Mouse (Mus musculus): Measurements from ENCODE around the gene Dpysl4. TPM values are rescaled to one million over a fixed set of nuclear protein-coding genes. Genes with fewer than 3 reads are reported as not detected.

Dpysl4 gene
- polyA plus RNA-seq, 1 experiment from 2014 or later: 5.4 TPM

GRCm38 (mm10) chr7:139101286-139101804 is 15.5 kb downstream of the Dpysl4 start:
- no peaks in the 10 kb centered on the region for H3K27me3 ChIP-seq
- no peak overlapping the region for H3K27ac ChIP-seq
- H3K36me3 ChIP-seq: no peaks in the 10 kb centered on the region
- WGBS: 79% methylated on average over 10 of the region's 10 CpGs
- H3K4me1 ChIP-seq: no peaks in the 10 kb centered on the region
- ATAC-seq (ENCODE audit: borderline replicate concordance, extremely low read depth, low FRiP score, low TSS enrichment): no peak
- H3K9me3 ChIP-seq: no peaks in the 10 kb centered on the region
- H3K9ac ChIP-seq: no peak overlapping the region
- H3K4me2 ChIP-seq: no peak overlapping the region
- no peak overlapping the region for H3K4me3 ChIP-seq

DNA sequence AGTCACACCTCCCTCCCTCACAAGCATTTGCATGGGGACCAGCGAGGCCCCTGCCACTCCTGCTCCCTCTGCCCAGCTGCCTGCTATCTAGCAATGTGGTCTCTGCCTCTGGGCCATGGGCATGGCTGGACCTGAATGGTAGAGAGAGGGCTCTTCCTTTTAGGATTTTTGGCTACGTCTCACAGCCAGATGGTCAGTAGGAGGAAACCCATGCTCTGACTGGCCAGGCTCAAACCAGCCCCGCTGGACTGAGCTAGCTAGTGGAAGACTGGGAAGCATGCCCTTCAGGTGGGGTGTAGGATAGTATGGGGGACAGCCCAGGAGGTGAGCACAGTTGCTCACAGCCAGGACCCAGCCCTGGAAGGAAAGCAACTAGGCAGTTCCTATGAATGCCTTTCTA is 16.0 kb downstream of the Dpysl4 start:
- H3K36me3 ChIP-seq: no peaks in the 10 kb centered on the region
- WGBS: 77% methylated on average over 3 of the region's 3 CpGs
- no peak overlapping the region for H3K27ac ChIP-seq
- no peaks in the 10 kb centered on the region for H3K27me3 ChIP-seq
- no peak for ATAC-seq (ENCODE audit: borderline replicate concordance, extremely low read depth, low FRiP score, low TSS enrichment)
- H3K9me3 ChIP-seq: no peaks in the 10 kb centered on the region
- H3K4me1 ChIP-seq: no peaks in the 10 kb centered on the region
- H3K9ac ChIP-seq: no peak overlapping the region
- H3K4me3 ChIP-seq: no peak overlapping the region
- H3K4me2 ChIP-seq: no peak overlapping the region

DNA sequence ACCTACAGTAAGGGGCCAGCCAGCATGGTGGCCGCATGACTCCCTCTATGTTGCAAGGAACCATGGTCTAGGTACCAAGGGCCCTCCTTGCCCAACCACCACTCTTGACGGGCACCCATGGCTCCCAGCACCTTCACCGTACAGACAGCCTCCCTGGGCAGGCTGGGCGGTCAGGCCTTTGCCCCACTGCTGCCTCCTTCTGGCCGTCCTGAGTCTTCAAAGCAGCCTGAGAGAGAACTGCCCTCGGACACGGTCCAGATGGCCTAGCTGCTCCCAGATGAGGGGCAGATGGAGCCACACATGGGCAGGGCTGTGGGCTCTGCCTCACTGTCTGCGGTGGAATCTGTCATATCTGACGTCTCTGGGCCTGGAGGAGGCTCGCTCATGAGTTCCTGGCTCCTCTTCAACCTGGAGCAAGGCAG is 18.2 kb downstream of the Dpysl4 start:
- no peaks in the 10 kb centered on the region for H3K36me3 ChIP-seq
- H3K9me3 ChIP-seq: no peaks in the 10 kb centered on the region
- WGBS: 51% methylated on average over 10 of the region's 10 CpGs
- H3K4me3 ChIP-seq: no peak overlapping the region
- H3K4me1 ChIP-seq: no peaks in the 10 kb centered on the region
- H3K27me3 ChIP-seq: no peaks in the 10 kb centered on the region
- H3K9ac ChIP-seq: no peak overlapping the region
- no peak overlapping the region for H3K27ac ChIP-seq
- ATAC-seq (ENCODE audit: borderline replicate concordance, extremely low read depth, low FRiP score, low TSS enrichment): no peak
- H3K4me2 ChIP-seq: no peak overlapping the region

GRCm38 (mm10) chr7:139105076-139105475 is 19.3 kb downstream of the Dpysl4 start:
- Histone ChIP-seq H3K9me3 (no peaks in the 10 kb centered on the region), H3K4me2 (no peak overlapping the region)
- 76% methylated on average over 5 of the region's 5 CpGs for WGBS

DNA sequence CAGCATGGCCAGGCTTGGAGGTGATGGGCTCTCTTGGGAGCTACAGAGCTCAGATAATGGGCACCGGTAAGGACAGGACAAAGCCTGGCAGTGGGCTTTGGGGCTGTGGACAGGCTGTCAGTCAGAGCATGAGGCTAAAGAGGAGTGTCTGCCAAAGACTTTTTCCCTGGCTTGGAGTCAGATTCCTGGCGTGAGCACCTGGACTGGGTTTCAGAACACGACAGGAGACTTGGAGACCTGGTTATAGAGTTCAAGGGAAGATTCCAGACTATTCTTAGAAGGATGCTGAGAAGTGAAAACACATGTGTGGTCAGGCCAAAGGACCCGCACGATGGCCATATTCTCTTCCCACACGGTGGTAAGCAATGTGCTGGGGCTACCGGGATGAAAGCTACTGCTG is 19.9 kb downstream of the Dpysl4 start:
- no peak overlapping the region for H3K4me2 ChIP-seq
- no peaks in the 10 kb centered on the region for H3K9me3 ChIP-seq
- H3K36me3 ChIP-seq: no peaks in the 10 kb centered on the region
- no peak for ATAC-seq (ENCODE audit: borderline replicate concordance, extremely low read depth, low FRiP score, low TSS enrichment)
- no peak overlapping the region for H3K9ac ChIP-seq
- no peaks in the 10 kb centered on the region for H3K4me1 ChIP-seq
- 80% methylated on average over 7 of the region's 7 CpGs for WGBS
- no peaks in the 10 kb centered on the region for H3K27me3 ChIP-seq
- no peak overlapping the region for H3K27ac ChIP-seq
- H3K4me3 ChIP-seq: no peak overlapping the region

More at GRCm38 (mm10) chr7:139105076-139105475, 19.3 kb downstream of the Dpysl4 start:
- Histone ChIP-seq H3K4me1 (no peaks in the 10 kb centered on the region), H3K4me3 (no peak overlapping the region), H3K27me3 (no peaks in the 10 kb centered on the region), H3K9ac (no peak overlapping the region), H3K27ac (no peak overlapping the region), H3K36me3 (no peaks in the 10 kb centered on the region)
- ATAC-seq (ENCODE audit: borderline replicate concordance, extremely low read depth, low FRiP score, low TSS enrichment): no peak

DNA sequence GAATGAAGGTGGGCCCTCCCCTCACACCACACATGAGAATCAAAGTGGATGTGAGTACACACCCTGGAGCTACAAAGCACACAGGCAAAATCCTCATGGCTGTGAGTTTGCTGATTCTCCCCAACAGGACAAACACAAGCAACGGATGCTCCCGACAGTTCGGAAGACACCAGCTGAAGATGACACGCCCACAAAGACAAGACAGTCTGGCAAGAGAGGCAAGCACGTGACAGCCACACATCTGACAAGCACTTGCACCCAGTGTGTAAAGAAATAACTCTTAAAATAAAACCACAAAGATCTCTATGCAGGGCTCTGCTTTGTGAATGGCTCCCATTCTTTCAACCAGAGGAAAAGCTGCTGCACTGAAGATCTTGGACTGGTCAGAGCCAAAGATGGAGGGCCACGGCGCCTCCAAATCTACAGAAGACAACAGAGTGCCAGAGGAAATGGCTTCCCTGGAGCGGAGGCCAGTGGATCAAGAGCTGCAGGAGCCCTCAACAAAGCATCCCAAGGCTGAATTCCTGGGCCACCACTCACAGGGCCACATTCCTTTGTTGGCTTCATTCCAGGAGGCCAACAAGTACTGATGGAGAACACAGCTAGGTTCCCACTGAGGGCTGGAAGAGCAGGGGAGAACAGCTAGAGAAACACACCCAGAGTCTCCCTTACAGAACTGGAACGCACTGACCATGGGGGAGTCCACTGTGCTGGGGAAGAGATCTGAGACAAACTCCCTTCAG is 22.3 kb downstream of the Dpysl4 start:
- Histone ChIP-seq H3K27me3 (no peaks in the 10 kb centered on the region), H3K9me3 (no peaks in the 10 kb centered on the region), H3K27ac (no peak overlapping the region), H3K4me3 (no peak overlapping the region), H3K4me1 (no peaks in the 10 kb centered on the region), H3K4me2 (no peak overlapping the region), H3K9ac (no peak overlapping the region), H3K36me3 (no peaks in the 10 kb centered on the region)
- ATAC-seq (ENCODE audit: borderline replicate concordance, extremely low read depth, low FRiP score, low TSS enrichment): no peak
- 67% methylated on average over 9 of the region's 9 CpGs for WGBS

- H3K27me3 ChIP-seq: no peaks in the 10 kb centered on the region
- no peaks in the 10 kb centered on the region for H3K9me3 ChIP-seq
- H3K4me3 ChIP-seq: no peak overlapping the region
- no peak for ATAC-seq (ENCODE audit: borderline replicate concordance, extremely low read depth, low FRiP score, low TSS enrichment)
- H3K36me3 ChIP-seq: no peaks in the 10 kb centered on the region
- H3K27ac ChIP-seq: no peak overlapping the region
- H3K9ac ChIP-seq: no peak overlapping the region
- H3K4me1 ChIP-seq: no peaks in the 10 kb centered on the region
- H3K4me2 ChIP-seq: no peak overlapping the region
- 37% methylated on average over 13 of the region's 13 CpGs for WGBS
These were observed 33.5 kb downstream of the Dpysl4 start for GRCm38 (mm10) chr7:139119152-139119774.

DNA sequence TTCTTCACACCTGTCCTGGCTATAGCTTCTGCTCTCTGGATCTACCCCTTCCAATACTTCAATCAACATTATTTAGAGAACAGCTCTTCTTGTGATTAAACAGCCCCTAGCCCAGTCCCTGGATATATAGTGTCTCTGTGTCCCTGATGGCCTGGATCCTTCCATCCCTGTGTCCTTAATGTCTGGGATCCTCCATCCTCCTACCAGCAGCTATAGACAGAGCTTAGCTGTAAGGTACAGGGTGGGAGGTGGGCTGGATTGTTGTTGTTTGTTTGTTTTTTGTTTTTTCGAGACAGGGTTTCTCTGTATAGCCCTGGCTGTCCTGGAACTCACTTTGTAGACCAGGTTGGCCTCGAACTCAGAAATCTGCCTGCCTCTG is 34.0 kb downstream of the Dpysl4 start:
- Histone ChIP-seq H3K4me2 (no peak overlapping the region), H3K27ac (no peak overlapping the region), H3K27me3 (no peaks in the 10 kb centered on the region), H3K4me3 (no peak overlapping the region), H3K4me1 (no peaks in the 10 kb centered on the region), H3K36me3 (no peaks in the 10 kb centered on the region), H3K9ac (no peak overlapping the region), H3K9me3 (no peaks in the 10 kb centered on the region)
- 39% methylated on average over 2 of the region's 2 CpGs for WGBS
- no peak for ATAC-seq (ENCODE audit: borderline replicate concordance, extremely low read depth, low FRiP score, low TSS enrichment)

DNA sequence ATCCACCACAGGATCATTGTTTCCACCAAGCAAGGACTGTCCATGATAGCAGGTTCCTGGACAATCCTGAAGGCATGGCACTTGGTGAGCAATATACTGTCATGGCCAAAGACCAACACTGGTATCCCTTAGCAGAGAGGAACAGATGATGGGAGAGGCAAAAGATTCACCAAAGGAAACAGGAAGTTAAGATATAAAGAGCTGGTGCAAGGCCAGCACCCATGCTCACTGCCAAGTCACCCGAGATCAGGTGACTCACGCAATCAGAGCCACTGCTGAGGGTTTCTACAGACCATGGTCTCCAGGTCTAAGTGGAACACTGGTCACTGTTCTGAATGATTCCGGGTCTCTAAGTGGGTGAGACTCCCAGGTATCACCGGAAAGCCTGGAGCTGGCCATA is 40.1 kb downstream of the Dpysl4 start:
- Histone ChIP-seq H3K4me3 (no peak overlapping the region), H3K4me1 (no peaks in the 10 kb centered on the region), H3K9ac (no peak overlapping the region), H3K27ac (no peak overlapping the region), H3K27me3 (no peaks in the 10 kb centered on the region), H3K4me2 (no peak overlapping the region), H3K36me3 (no peaks in the 10 kb centered on the region), H3K9me3 (no peaks in the 10 kb centered on the region)
- 69% methylated on average over 4 of the region's 4 CpGs for WGBS
- no peak for ATAC-seq (ENCODE audit: borderline replicate concordance, extremely low read depth, low FRiP score, low TSS enrichment)

DNA sequence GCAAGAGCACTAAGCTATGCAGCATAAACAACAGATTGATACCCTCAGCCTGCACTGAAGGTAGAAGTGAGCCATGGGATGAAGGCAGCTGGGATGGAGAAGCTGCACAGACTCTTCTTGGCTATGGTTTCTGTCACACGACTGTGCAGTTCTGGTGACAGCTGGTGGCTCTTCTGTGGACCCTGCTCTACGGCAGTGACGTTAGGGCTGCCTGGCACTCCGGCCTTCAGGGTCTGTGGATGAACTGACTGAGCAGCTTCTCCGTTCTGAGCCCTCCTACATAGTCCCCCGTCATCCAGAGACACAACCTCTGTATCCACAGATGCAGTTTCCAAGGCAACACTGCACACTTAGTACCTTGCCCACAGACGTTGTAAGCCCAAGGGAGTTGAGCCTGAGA is 40.7 kb downstream of the Dpysl4 start:
- no peak for ATAC-seq (ENCODE audit: borderline replicate concordance, extremely low read depth, low FRiP score, low TSS enrichment)
- no peaks in the 10 kb centered on the region for H3K36me3 ChIP-seq
- H3K4me3 ChIP-seq: no peak overlapping the region
- H3K9ac ChIP-seq: no peak overlapping the region
- no peak overlapping the region for H3K4me2 ChIP-seq
- no peaks in the 10 kb centered on the region for H3K4me1 ChIP-seq
- no peaks in the 10 kb centered on the region for H3K9me3 ChIP-seq
- no peak overlapping the region for H3K27ac ChIP-seq
- H3K27me3 ChIP-seq: no peaks in the 10 kb centered on the region
- WGBS: 71% methylated on average over 7 of the region's 7 CpGs

GRCm38 (mm10) chr7:139128994-139129393 is 43.2 kb downstream of the Dpysl4 start:
- Histone ChIP-seq H3K4me1 (no peaks in the 10 kb centered on the region), H3K4me3 (no peak overlapping the region), H3K9ac (no peak overlapping the region), H3K36me3 (no peaks in the 10 kb centered on the region), H3K4me2 (no peak overlapping the region), H3K9me3 (no peaks in the 10 kb centered on the region), H3K27ac (no peak overlapping the region), H3K27me3 (no peaks in the 10 kb centered on the region)
- WGBS: 67% methylated on average over 4 of the region's 4 CpGs
- ATAC-seq (ENCODE audit: borderline replicate concordance, extremely low read depth, low FRiP score, low TSS enrichment): no peak

- Histone ChIP-seq H3K27me3 (no peaks in the 10 kb centered on the region), H3K27ac (no peak overlapping the region), H3K9ac (no peak overlapping the region), H3K9me3 (no peaks in the 10 kb centered on the region), H3K36me3 (no peaks in the 10 kb centered on the region), H3K4me1 (no peaks in the 10 kb centered on the region), H3K4me2 (no peak overlapping the region), H3K4me3 (no peak overlapping the region)
- WGBS: 55% methylated on average over 6 of the region's 6 CpGs
- no peak for ATAC-seq (ENCODE audit: borderline replicate concordance, extremely low read depth, low FRiP score, low TSS enrichment)
These were observed 44.6 kb downstream of the Dpysl4 start for GRCm38 (mm10) chr7:139130361-139130760.

Measured in lung, embryonic 15.5 days (tissue).